Mouse (Mus musculus): Measurements from ENCODE around the gene Itga11.

DNA sequence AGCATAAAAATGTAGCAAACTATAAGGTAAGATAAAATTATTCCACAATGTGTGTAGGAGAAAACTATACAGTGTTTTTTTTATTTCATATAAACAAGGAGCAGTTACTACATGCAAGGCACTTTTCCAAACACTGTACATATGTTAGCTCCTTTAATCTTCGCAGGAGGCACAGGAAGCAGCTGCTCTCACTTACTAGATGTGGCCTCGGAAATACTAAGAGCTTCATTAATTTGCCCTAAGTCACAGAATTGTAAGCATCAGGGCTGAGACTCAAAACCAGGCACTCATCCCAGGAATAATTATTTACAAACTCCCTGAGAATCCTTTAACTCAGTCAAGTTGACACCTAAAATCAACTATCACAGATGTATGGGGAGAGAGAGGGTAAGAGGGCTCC, 14.2 kb upstream of the Itga11 start:
- TF ChIP-seq POLR2A (IDR thresholded peaks at IDR 0.05; ENCODE audit: borderline replicate concordance, control insufficient read depth, low read depth, low read length) = no peak
- no peak for TF ChIP-seq CTCF (IDR thresholded peaks at IDR 0.05; ENCODE audit: control insufficient read depth, insufficient read depth, low read length)

All from bone marrow, adult 2 months (tissue).